Mouse (Mus musculus) gastrocnemius, postnatal 25 days (tissue): ENCODE results near the gene Sorcs3. TPM values are rescaled to one million over a fixed set of nuclear protein-coding genes. Genes with fewer than 3 reads are reported as not detected.

ENCODE experiments used
- DNase-seq: peaks from one replicate; pipeline ENCODE4 v3.0.0; 2022
- total RNA-seq, 2 experiments: library from RNA; stranded (reverse); gene quantifications; 1 replicate in 1 of 2; 2 replicates in 1 of 2; pipeline ENCODE4 v1.2.3; 2021

Gene Sorcs3
- total RNA-seq, 2 experiments from 2014 or later = not detected

DNA sequence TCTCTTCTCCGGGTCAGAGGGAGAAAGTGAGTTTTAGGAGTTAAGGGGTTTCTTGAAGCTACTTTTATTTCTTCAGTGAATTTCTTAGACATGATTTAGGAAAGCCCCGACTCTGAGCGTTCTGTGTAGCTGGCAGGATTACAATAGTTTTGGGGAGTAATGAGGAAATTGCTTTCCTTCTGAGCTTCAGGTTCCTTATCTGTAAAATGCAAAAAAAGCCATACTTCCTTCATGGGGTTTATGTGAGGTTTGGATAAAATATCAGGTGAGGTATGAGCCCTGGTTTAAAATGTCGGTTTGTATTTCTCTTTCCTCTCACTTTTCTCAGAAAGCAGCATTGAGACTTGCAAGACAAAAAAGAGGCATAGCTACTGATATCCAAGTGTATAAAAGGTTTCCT is 327.8 kb downstream of the Sorcs3 start:
- DNase-seq = no peak

DNA sequence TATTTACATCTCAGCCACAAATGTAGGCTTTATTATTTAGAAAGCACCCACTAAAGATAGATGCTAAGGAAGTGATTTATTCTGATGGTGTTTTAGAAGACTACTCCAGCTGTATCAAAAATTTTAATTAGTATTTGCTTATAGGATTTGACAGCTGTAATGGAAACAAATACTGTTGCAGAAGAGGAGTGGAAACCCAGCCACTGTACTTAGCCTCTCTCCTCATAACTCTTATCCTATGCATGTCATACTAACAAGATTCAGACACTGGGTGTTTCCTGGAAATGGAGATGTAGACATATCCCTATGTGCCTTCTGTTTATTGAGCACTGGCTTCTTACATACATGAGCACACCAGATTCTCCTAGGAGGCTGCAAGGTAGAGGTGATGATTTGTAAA is 338.5 kb downstream of the Sorcs3 start:
- no peak for DNase-seq

DNA sequence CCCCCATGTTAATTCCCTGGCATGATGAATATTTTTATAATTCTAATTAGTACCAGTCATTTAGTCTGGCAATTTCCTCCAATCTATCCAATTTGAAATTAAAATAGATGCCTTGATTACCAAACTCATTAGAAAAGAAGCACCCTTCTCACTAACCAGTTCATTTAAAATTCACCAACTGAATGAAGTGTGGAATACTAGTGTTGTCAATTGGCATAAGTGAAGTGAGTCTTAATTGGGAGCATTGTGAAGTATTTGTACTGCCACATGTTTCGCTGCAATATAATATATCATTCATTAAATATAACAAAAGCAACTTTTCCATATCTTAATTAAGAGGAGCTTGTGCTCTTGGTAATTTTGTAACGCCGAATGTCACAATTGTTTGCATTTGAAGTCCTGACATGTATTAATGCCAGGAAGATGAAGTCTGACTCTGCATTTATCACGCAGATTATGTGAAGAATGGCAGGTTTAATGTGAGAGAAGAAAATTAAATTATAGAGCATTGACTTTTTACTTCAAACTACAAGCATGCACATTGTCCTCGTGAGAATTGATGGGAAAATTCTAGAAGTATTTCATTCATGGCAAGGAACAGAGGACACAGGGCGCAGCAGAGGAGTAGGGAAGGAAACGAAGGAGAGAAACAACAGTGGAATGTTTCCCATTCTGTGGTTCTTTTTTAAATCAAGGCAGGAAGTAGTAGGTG is 339.8 kb downstream of the Sorcs3 start:
- DNase-seq = no peak

DNA sequence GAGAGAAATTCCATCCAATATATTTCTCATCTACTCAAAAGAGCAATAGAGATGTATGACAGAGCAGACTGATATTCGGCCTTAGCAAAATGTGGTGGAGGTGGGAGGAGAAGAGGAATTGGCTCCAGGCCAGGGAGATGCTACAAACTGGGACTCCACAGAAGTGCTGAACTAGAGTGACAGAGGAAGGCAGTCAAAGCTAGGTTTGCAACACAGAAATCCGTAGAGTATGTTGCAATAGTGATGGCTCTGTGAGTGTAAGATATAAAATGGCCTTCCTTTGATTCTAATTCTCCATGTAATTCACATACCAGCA is 340.3 kb downstream of the Sorcs3 start:
- DNase-seq = no peak

DNA sequence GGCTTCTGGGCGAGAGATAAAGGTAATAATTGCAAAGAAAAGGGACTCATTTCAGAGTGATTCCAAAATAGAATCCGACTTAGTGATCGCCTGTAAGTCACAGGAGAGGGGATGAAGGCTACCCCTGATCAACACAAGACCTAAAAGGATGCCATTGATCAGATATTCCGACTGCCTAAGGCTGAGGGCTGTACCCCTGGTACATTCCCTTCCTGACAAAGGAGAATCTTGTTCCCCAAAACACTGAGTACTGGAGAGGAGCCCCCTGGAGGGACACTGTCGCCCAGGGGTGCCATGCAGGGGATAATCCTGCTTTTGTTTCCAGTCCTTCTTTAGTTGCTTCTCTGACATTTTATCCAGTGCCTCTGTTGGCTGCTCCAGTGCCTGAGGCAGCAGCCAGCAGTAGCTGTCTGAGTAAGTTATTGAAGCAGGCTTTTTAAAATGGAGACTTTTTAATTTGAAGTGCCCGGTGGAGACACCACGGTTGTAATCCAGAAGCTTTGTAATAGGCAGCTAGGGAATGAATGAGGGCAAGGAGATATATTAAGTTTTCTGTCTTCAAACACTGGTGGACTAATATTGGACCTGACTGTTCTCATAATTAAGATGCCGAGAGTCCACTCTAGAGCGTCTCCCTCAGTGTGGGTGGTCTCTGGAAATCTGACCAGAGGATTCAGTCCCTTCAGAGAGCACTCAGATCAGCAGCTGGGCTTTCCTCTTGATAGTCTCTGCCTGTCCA is 342.5 kb downstream of the Sorcs3 start:
- no peak for DNase-seq

DNA sequence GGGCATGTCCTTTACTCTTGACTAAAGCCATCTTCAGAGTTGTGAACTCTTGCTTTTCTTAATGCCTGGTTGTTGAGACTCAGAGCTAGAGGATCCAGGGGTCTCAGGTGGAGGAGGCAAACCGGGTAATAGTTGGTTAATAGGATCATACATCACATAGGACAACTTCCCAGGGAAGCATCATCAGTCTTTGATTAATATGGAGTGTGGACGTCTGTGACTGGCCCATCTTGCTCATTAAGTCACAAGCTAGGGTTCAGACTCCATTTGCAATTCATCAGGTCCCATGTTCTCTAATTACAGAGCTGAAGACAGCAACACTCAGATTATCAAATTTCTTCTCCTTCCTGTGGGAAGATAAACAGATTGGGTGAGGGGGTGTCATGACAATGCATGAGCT is 353.6 kb downstream of the Sorcs3 start:
- no peak for DNase-seq

DNA sequence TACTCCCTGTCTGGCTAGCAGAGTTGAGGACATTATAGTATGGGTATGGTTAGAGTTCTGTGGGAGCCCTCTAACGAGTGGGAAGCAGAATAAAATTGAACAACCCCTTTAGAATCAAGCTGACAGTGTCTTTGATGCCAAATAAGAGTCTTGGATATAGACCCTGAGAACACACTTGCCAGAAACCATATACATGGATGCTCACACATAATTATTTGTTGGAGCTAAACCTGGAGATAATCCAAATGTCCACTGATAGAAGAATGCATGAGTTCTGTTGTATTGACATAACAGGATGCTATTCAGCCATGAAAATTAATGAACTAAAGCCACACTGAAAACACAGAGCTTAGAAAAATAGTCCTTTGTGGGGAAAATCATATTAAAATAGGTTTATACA is 369.9 kb downstream of the Sorcs3 start:
- no peak for DNase-seq

DNA sequence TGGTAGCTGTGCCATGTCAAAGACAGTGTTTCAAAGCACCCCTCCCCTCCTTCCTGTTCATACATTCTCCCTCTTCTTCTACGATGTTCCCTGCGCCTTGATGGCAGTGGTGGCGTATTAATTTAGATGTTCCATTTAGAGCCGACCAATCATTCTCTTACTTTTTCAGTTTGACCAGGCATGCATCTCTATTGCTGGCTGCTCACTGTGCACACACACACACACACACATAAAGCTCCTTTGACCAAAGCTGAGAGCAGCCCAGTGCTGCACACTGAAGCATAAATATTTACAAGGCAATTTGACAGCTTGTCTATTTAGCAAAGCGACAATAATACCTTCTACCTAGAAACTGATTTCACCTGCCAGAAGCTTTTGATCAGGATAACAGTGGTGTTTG is 371.3 kb downstream of the Sorcs3 start:
- no peak for DNase-seq

DNA sequence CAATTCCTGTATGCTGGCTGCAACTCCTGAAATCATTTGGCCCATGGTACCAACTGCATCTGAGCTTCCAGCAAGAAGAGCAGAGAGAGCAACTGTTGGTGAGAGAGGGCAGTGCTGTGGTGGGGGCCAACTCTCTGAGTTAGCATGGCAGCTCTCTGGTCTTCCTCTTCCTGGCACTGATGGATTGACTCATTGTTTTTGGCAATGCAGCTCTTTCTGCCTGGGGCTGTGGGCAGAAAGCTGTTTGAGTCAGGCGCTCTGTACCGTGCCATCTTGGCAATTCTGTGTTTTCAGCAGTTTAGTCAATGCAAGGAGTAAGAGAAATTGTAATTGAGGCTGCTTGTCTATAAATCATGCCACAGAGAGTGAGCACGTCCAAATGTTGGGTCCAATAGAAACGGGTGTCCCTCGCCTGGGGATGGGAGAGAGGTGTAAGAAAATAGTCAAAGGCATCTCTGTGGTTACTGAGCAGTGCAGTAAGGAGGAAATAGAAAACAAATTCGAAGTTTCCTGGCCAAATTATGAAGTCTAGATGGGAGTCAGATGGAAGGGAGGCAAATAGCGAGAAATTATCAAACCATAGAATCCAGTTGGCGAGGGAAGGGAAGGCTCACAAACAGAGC is 379.2 kb downstream of the Sorcs3 start:
- no peak for DNase-seq

DNA sequence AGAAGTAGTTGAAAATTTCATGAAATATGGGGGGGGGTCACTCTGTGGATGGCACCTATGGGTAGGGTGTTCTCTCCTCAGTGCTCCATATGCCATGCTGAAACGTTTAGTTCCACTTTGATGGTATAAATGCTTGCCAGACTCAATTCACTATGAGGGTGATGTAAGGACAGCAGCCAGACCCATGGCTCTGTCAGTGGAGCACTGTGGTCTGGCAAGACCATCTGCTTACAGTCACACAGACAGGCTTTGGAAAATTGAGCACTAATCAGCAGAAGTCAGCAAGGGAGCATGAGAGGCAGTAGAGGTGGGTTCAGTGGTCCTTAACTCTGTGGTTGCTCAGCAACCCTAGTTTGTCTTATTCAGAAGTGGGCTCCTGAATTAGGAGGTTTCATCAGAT is 411.1 kb downstream of the Sorcs3 start:
- no peak for DNase-seq

DNA sequence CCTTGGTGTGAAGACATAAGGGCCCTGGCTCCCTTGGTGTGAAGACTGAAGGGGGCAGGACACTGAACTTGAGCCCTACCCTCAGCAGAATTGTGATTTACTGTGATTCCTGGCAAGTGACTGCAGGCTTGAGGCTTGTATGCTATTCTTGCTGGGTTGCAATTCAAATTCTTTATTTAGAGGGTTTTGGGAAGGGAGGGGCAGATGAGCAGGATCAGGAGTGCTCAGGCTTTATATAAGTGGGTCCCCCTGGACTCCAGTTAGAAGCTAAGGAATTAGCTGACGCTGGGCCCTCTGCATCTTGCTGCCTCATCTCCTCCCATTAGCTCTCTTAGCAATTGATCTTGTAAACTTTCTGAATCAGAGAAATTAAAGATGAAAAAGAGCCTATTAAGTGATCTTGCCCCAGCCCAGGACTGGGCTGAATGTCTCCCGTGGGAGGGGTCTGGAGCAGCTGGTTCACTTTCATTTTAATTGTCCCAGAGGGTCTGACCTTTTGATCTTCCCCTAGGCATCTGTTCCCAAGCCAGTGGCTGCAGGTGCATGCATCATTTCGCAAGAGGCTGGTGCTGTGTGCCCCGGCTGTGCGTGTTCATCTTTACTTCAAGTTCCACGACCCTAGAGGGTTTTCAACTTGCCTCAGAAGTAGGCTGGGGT is 425.0 kb downstream of the Sorcs3 start:
- no peak for DNase-seq

DNA sequence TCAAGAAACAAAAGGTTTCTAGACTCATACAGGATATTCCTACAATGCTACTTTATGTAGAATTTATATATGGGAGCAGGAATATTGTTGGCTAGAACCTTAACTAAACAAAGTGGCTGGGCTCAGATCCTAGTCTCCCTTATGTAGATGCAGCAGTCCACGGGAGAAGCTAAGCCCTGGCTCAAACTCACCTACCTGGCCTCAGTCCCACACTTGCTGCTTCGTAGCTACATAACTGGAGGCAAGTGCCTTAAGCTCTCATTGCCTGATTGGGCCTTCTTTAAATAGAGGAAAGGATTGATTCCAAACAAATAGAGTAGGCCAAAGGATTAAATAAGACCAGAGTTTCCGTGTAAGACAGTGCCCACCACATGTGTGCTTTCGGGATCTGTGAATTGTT is 436.7 kb downstream of the Sorcs3 start:
- DNase-seq = no peak

DNA sequence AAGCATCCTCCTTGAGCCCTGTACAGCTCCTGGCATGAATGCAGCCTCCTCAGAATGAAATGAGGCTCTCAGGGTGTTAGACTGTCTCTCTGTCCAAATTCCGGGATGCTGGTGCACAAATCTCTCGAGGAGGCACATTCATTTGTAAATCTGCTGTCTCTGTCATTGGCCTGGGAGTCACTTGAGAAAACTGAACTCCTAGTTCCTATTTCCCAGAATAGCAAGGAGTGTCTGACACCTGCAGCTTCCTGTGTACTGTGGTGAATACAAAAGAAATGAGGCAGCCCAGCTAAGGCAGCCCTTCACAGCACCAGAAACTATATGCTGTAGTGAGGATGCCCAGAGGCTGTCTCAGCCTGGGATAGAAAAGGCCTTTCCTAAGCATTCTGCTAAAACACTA is 444.1 kb downstream of the Sorcs3 start:
- DNase-seq = no peak

DNA sequence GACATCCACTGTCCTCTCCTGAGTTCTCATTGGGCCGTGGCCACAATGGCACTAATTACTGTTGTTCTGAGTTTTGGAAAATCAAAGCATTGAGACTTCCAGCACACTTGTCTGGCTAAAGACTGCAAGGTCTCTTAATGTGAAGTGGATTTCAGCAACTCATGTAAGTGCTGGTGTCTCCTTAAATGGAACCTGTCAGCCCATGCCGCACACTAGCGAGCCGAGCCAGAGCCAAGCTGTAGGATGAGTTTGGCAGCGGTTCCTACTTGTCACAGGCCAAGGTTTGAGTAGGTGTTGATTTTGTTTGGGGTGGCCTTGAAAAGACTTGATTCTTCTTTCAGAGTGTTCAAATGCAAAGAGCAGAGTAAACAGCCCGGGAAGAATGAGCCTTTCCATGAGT is 445.8 kb downstream of the Sorcs3 start:
- DNase-seq = no peak

DNA sequence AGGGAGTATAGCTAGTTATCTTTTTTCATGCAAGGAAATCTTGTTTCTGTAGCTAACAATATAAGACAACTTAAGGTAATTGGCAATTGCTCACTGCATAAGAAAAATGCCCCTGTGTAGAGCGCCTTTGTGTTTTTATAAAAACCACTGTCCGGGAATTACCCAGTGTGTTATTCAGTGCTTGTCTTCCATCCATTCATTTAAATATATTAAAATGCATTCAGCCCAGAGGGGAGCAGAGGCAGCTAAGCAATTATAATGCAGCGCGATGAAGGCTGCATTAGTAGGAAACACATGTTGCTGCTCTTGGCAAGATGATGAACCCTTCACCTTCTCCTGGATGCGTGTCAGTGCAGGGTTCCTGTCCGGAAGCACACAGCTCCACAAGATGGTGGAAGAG is 454.4 kb downstream of the Sorcs3 start:
- no peak for DNase-seq

DNA sequence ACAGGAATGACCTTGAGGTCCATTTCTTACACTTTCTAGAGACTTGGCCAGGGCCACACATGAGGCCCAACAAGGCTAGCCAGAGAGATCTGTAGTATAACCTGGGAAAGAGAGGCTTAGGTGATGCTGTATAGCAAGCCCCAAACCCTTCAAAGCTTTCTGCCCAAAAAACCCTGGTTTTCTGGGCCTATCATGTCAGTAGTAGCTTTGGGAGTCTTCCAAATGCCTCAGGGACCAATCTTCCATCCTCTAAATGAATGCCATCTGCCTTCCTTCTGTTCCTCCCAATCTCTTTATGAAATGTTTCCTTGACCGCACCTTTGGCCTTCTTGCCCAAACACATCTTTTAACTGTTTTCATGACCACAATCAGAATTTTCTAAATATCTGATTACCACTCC is 474.1 kb downstream of the Sorcs3 start:
- no peak for DNase-seq

DNA sequence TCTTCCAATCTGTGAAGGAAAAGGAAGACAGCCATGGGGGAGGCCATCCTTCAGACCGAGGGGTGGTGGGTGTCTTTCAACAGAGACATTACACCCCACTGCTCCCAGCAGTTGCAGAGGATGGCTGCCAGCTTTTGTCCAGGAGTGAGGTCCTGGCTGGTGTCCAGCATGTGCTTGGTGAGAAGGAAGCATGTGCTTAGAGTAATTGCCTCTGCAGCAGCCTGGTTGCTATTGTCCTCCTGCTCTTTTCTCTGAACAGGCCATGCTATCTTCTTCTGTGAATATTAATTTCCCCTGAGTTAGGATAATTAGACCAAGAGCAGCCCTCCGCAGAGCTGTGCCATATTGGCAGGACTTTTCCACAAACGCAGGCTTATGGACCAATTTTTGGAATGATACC is 476.7 kb downstream of the Sorcs3 start:
- no peak for DNase-seq

DNA sequence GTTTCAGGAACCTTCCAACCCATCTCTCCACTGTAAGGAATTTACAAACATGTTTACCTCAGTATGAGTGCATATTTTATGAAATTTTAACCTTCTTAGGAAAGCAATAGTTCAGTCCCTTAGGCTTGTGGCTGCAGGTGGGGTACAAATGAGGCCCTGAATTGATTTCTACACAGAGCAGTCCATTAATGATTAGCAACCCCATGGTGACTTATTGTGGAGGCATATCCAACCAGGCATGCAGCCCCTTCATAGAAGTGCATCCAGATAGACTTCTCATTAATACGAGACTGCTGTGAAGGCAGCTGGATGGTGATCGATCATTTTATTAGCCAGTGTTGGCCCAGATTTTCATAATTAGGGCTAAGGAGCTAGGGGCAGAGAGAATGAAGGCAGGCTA is 480.5 kb downstream of the Sorcs3 start:
- DNase-seq = no peak

DNA sequence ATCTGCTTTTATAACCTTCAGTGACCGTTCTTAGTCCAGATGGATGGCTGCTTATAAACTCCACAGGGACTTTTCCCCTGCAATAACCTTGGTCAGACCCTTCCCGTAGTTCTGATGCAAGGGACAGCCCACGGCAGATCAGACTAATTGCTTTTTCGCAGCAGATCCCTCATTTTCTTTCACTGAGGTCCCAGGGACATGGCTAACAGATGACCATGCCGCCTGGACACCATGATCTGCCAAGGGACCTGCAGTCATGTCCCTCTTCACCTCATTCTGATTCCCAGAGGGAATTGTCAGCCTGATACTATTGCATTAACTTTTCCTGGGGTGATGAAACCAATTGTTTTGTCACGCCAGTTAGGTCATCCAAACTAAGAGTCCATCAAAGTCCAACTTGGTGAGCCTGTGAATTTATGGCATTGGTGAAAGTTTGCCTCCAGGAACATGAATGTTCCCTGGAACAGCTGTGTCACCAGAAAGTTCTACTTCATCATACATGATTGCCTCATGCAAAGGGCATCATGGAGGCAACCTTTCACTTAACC is 494.4 kb downstream of the Sorcs3 start:
- DNase-seq = no peak

DNA sequence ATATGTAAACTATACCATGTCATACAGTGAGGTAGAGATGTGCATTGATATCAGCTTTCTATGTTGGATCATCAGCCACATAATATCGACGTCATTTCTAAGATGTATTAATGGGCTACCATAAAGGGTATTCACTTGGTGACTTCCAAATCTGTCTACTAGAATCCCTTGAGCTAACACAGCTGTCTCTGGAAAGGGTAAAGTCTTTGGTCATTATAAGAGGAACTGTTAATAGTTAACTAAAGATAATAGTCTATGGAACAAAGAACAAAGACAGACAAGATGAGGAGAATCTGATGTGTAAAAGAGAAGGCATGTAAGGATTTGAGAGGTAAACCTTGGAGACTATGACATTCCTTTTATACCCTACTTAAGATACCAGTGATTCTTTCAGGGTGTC is 497.9 kb downstream of the Sorcs3 start:
- DNase-seq = no peak

DNA sequence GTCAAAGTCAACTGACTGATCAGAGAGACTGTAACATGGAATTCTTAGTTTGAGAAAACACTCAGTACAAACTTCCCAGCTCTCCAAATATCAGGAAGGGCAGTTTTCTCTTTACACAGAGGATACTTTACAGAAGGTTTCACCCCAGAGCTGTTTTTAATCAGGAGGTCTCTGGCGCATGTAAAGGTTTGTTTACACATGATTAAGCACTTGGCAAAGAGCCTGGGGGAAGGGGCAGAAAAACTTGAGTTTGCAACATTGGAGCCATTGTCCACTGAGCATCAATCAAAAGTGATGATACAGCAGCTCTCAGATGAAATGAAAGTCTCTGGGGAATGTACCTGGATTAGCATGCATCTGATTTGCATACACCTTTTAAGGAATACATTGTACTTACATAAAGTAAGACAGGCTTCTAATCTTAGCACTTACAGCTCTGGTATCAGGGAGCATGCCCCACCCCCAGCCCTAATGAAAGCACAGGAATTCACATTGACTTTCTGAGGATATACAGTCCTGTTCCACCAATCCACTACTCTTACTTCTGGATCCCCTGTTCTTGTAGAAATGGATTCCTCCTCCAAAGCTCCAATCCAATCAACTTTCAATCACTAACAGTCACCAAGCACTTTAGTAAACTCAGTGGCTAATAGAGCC is 500.6 kb downstream of the Sorcs3 start:
- no peak for DNase-seq

DNA sequence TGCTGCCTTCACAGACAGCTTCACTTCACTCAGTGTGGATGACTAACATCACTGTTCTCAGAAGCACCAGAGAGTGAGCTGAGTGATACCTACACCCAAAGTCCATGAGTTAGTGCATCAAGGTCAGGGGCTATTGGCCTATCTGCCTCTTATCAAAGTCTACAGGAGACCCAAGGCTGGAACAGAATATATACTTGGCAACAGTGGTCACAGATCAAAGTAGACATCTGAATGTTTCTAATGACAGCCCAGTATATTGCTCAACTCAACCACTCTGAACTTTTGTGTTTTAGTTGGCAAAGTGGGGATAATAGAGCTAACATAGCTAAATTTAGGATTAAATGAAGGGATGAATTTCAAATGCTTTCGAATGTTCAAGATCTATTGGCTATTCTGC is 501.1 kb downstream of the Sorcs3 start:
- DNase-seq = no peak
